Mouse (Mus musculus) C2C12 (cell line): Measurements from ENCODE around the gene Nfib.

Experiments used
- CEBPB ChIP-seq: IDR thresholded peaks from one replicate; pipeline ENCODE4 v1.6.1; 2011; ENCODE audit warnings: low read depth, mild to moderate bottlenecking, control low read depth, moderate library complexity
- CTCF ChIP-seq: IDR thresholded peaks from one replicate; pipeline ENCODE4 v1.5.1; 2011; ENCODE audit not compliant: control insufficient read depth, insufficient read depth, insufficient read length
- FOSL1 ChIP-seq: IDR thresholded peaks from one replicate; pipeline ENCODE4 v1.8.0; 2011; ENCODE audit warnings: mild to moderate bottlenecking, low read length; ENCODE audit not compliant: poor library complexity, insufficient read depth, severe bottlenecking
- MAX ChIP-seq: IDR thresholded peaks from one replicate; pipeline ENCODE4 v1.6.1; 2011; ENCODE audit warnings: mild to moderate bottlenecking, control low read depth
- MYOD1 ChIP-seq: IDR thresholded peaks from one replicate; pipeline ENCODE4 v1.6.1; 2011; ENCODE audit warnings: low read depth; ENCODE audit not compliant: control insufficient read depth, insufficient read length
- USF1 ChIP-seq: IDR thresholded peaks from one replicate; pipeline ENCODE4 v1.6.1; 2011; ENCODE audit warnings: low read depth, mild to moderate bottlenecking, control low read depth, moderate library complexity

GRCm38 (mm10) chr4:82663749-82664381 is 41.7 kb downstream of the Nfib start:
- no peak for TF ChIP-seq CTCF
- no peak for TF ChIP-seq FOSL1
- TF ChIP-seq MAX: no peak
- TF ChIP-seq USF1: no peak
- TF ChIP-seq MYOD1: no peak
- no peak for TF ChIP-seq CEBPB
